Comparison of ENCODE assay signal across 8 mouse cellular contexts in genomic region chrX:13047631-13048345, GRCm38 (mm10). TPM values are rescaled to one million over a fixed set of nuclear protein-coding genes. Genes with fewer than 3 reads are reported as not detected.
A peak's percentile ranks its signal among the peaks of the same experiment; 100 is the strongest.
DNase-seq lines count a peak whose midpoint lies in the region; ATAC-seq and TF ChIP-seq lines count a peak whose summit lies in the region.

No protein-coding gene starts in this region.

- 0 out of 2 replicates have a peak overlapping the region, but pooled peaks have one; percentile 21 for H3K9ac ChIP-seq in limb, embryonic 14.5 days (ENCODE audit: low read depth, low read length, severe bottlenecking)

- no peaks in the 10 kb centered on the region for H3K36me3 ChIP-seq in limb, embryonic 14.5 days (ENCODE audit: control insufficient read depth, insufficient read depth, low read length)

- WGBS in limb, embryonic 14.5 days = 23% methylated on average over 14 of the region's 14 CpGs

- no peak overlapping the region for H3K27ac ChIP-seq in limb, embryonic 14.5 days (replicated peaks; ENCODE audit: low read depth, low read length)

- peak; percentile 93 for DNase-seq in ES-CJ7 (ENCODE audit: low read depth, low spot score)
- DNase-seq in cerebellum, adult 18-20 months = peak; percentile 16 to 27
- peak; percentile 29 to 73 for DNase-seq in frontal cortex, adult 2 months (ENCODE audit: extremely low spot score in 1 of 2, low spot score in 1 of 2)
- DNase-seq in kidney, adult 11 months = peak; percentile 43
- DNase-seq in limb, embryonic 14.5 days (ENCODE audit: low spot score) = peak; percentile 22
- peak; percentile 13 for DNase-seq in neural tube, embryonic 10.5 days (ENCODE audit: extremely low spot score, low spot score)
- DNase-seq in urinary bladder, adult 2 months (ENCODE audit: low spot score) = no peak
- DNase-seq in urinary bladder, postnatal 4 days (ENCODE audit: low spot score in 2 of 2) = no peak

- no peaks in the 10 kb centered on the region for H3K27me3 ChIP-seq in limb, embryonic 14.5 days (ENCODE audit: control insufficient read depth, insufficient read depth, low read length)

- no peaks in the 10 kb centered on the region for H3K9me3 ChIP-seq in limb, embryonic 14.5 days (ENCODE audit: control insufficient read depth, low read length)

- no peak for TF ChIP-seq POLR2A in limb, embryonic 14.5 days (IDR thresholded peaks at IDR 0.05; ENCODE audit: borderline replicate concordance, extremely low read depth, insufficient read depth, insufficient read length)

- H3K4me1 ChIP-seq in limb, embryonic 14.5 days (ENCODE audit: control insufficient read depth, insufficient read depth, low read length) = no peaks in the 10 kb centered on the region

- H3K4me2 ChIP-seq in limb, embryonic 14.5 days (replicated peaks; ENCODE audit: low read depth, low read length, severe bottlenecking) = peak overlapping the region; percentile 39; the same call in 1 of the 2 replicates

- 0 out of 2 replicates have a peak overlapping the region, but pooled peaks have one; percentile 1 for H3K4me3 ChIP-seq in limb, embryonic 14.5 days (replicated peaks; ENCODE audit: low read length)

- ATAC-seq in limb, embryonic 14.5 days (ENCODE audit: low FRiP score, low read depth) = no peak

RNA-seq across cellular contexts. Expression of gene Usp9x, which starts 23.5 kb away (rescaled TPM):
- 49.5 and 54.3 TPM in 2 replicates for polyA plus RNA-seq in frontal cortex, adult 2 months (2012; rRNA removed)
- polyA plus RNA-seq in limb, embryonic 14.5 days (2012; rRNA removed) = 33.0 and 38.2 TPM in 2 replicates
- polyA plus RNA-seq in limb, embryonic 14.5 days (2014; fragmentation: Nextera tagmentation; extraction: Ambion mirVana) = 55.5 and 58.4 TPM in 2 replicates
- 36.4 and 41.4 TPM in 2 replicates for polyA plus RNA-seq in urinary bladder, adult 2 months (2012; rRNA removed)

Comparison
In these comparisons a context has a peak if more than half of its experiments do, and no peak if none do; other contexts are left out.
1. DNase-seq: peak in ES-CJ7 (single experiment), cerebellum, adult 18-20 months (2 of 2), frontal cortex, adult 2 months (2 of 2), kidney, adult 11 months (single experiment), limb, embryonic 14.5 days (single experiment) and neural tube, embryonic 10.5 days (single experiment); none in urinary bladder, adult 2 months (single experiment) and urinary bladder, postnatal 4 days (0 of 2).